ENCODE assay signal across 8 mouse cellular contexts in the genomic region with DNA sequence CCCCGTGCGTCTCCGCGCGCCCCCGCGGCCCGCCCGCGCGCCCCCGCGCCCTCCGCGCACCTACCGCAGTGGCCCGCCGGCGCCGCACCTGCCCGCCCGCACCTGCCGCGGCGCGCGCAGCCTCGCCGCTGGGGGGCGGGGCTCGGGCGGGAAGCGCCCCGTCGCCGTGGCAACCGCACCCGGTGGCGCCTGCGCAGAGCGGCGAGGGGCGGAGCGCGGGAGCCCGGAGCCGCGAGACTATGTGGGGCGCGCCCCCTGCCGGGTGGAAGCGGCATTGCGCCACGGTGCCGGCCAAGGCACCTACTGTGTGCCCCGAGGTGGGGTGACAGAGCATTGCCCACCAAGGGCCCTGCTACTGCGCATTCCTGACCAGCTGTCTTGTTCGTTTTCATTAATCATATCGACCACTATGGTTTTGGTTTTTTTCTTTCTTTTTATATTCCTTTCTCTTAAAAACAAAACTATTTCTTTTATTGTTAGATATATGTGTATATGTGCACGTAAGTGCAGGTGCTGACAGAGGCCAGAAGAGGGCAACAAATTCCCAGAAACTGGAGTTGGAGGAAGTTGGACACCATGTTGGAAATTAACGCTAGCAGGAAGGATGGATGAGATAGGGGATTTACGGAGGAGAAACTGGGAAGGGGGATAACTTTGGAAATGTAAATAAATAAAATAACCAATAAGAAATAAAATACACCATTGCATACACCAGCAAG. TPM values are rescaled to one million over a fixed set of nuclear protein-coding genes. Genes with fewer than 3 reads are reported as not detected.
DNase-seq lines count a peak whose midpoint lies in the region; ATAC-seq and TF ChIP-seq lines count a peak whose summit lies in the region.

A gene (minus strand): TSS at position 90 of the 719 bp plus-strand sequence.

- no peak within 1 kb of the TSS for H3K27ac ChIP-seq in thymus, adult 2 months (ENCODE audit: control insufficient read depth, insufficient read depth, low read length)
- H3K27ac ChIP-seq in embryonic fibroblast, embryonic 13.5 days (ENCODE audit: insufficient read depth, low read length), result no peak within 1 kb of the TSS
- 0 out of 2 replicates have a peak within 1 kb of the TSS, but pooled peaks have one; percentile 1 for H3K27ac ChIP-seq in heart, embryonic 13.5 days (replicated peaks)
- H3K27ac ChIP-seq in kidney, postnatal 0 days, result peak within 1 kb of the TSS; percentile 90
- H3K27ac ChIP-seq in liver, embryonic 11.5 days (ENCODE audit: low read depth, low read length), result peak within 1 kb of the TSS; percentile 77
- H3K27ac ChIP-seq in stomach, embryonic 16.5 days (ENCODE audit: low read length), result peak within 1 kb of the TSS; percentile 76

- H3K4me1 ChIP-seq in thymus, adult 2 months (replicated peaks; ENCODE audit: control insufficient read depth, insufficient read depth, low read length), result peaks cover 5% of the 10 kb centered on the region
- peaks cover 5% of the 10 kb centered on the region for H3K4me1 ChIP-seq in embryonic fibroblast, embryonic 13.5 days (ENCODE audit: control insufficient read depth, insufficient read depth, low read length)
- peaks cover 20% of the 10 kb centered on the region for H3K4me1 ChIP-seq in heart, embryonic 13.5 days
- H3K4me1 ChIP-seq in kidney, postnatal 0 days (replicated peaks; ENCODE audit: insufficient read depth, low read length), result peaks cover 25% of the 10 kb centered on the region; the same call in 1 of the 2 replicates
- H3K4me1 ChIP-seq in liver, embryonic 11.5 days (replicated peaks; ENCODE audit: control insufficient read depth, insufficient read depth, low read length), result peaks cover 22% of the 10 kb centered on the region
- H3K4me1 ChIP-seq in stomach, embryonic 16.5 days (ENCODE audit: control insufficient read depth, insufficient read depth, low read length), result peaks cover 38% of the 10 kb centered on the region

- peak; percentile 57; the same call in 1 of the 2 replicates for TF ChIP-seq CTCF in thymus, adult 2 months (IDR thresholded peaks at IDR 0.05; ENCODE audit: borderline replicate concordance, control insufficient read depth, extremely low read depth, insufficient read depth, low read length, poor library complexity)
- peak; percentile 72 for TF ChIP-seq CTCF in embryonic fibroblast, embryonic 13.5 days (IDR thresholded peaks at IDR 0.05; ENCODE audit: borderline replicate concordance, insufficient read depth, low read length)
- TF ChIP-seq CTCF in kidney, postnatal 0 days (IDR thresholded peaks at IDR 0.05; ENCODE audit: low read depth), result peak; percentile 77

- H3K79me2 ChIP-seq in myocyte (ENCODE audit: control insufficient read depth, insufficient read depth), result no peaks in the 10 kb centered on the region

- peak; percentile 57 for ATAC-seq in heart, embryonic 13.5 days (ENCODE audit: extremely low read depth, insufficient number of reproducible peaks, low FRiP score, low TSS enrichment)
- peak; percentile 50 for ATAC-seq in kidney, postnatal 0 days (replicated peaks; ENCODE audit: low FRiP score, low read depth)
- peak; percentile 59 for ATAC-seq in liver, embryonic 11.5 days (replicated peaks; ENCODE audit: low FRiP score)
- peak; percentile 57; the same call in 1 of the 2 replicates for ATAC-seq in stomach, embryonic 16.5 days (ENCODE audit: insufficient read depth, low FRiP score)

- peak within 1 kb of the TSS; percentile 0 for H3ac ChIP-seq in myocyte (ENCODE audit: control insufficient read depth, insufficient read length)

- H3K9me3 ChIP-seq in heart, embryonic 13.5 days, result no peaks in the 10 kb centered on the region
- no peaks in the 10 kb centered on the region for H3K9me3 ChIP-seq in kidney, postnatal 0 days (replicated peaks; ENCODE audit: low read length)
- no peaks in the 10 kb centered on the region for H3K9me3 ChIP-seq in liver, embryonic 11.5 days (ENCODE audit: control insufficient read depth, low read length)
- H3K9me3 ChIP-seq in stomach, embryonic 16.5 days (replicated peaks; ENCODE audit: control insufficient read depth, low read length), result no peaks in the 10 kb centered on the region

- H3K4me2 ChIP-seq in heart, embryonic 13.5 days, result peak within 1 kb of the TSS; percentile 99
- H3K4me2 ChIP-seq in kidney, postnatal 0 days (ENCODE audit: low read length), result peak within 1 kb of the TSS; percentile 98
- H3K4me2 ChIP-seq in liver, embryonic 11.5 days, result peak within 1 kb of the TSS; percentile 98
- H3K4me2 ChIP-seq in myocyte (ENCODE audit: low read depth), result peak within 1 kb of the TSS; percentile 76
- peak within 1 kb of the TSS; percentile 96 for H3K4me2 ChIP-seq in stomach, embryonic 16.5 days (ENCODE audit: low read depth, low read length)

- peak; percentile 33 for DNase-seq in thymus, adult 2 months
- no peak for DNase-seq in thymus, adult 18-20 months
- peak; percentile 66 for DNase-seq in kidney, postnatal 0 days (ENCODE audit: low spot score)
- DNase-seq in liver, embryonic 11.5 days (ENCODE audit: low spot score), result peak; percentile 68

- peak within 1 kb of the TSS; percentile 22 for H3K4me3 ChIP-seq in thymus, adult 2 months (ENCODE audit: control insufficient read depth, insufficient read depth, low read length)
- H3K4me3 ChIP-seq in embryonic fibroblast, embryonic 13.5 days (ENCODE audit: insufficient read depth, low read length), result peak within 1 kb of the TSS; percentile 49
- H3K4me3 ChIP-seq in heart, embryonic 13.5 days, result peak within 1 kb of the TSS; percentile 76
- peak within 1 kb of the TSS; percentile 74 for H3K4me3 ChIP-seq in kidney, postnatal 0 days (replicated peaks; ENCODE audit: low read depth, low read length)
- H3K4me3 ChIP-seq in liver, embryonic 11.5 days (ENCODE audit: low read depth, low read length), result peak within 1 kb of the TSS; percentile 68
- H3K4me3 ChIP-seq in myocyte, result peak within 1 kb of the TSS; percentile 17
- H3K4me3 ChIP-seq in stomach, embryonic 16.5 days (replicated peaks; ENCODE audit: low read length), result peak within 1 kb of the TSS; percentile 72

- peak within 1 kb of the TSS; percentile 81 for H3K9ac ChIP-seq in heart, embryonic 13.5 days
- H3K9ac ChIP-seq in kidney, postnatal 0 days (ENCODE audit: low read depth, low read length), result peak within 1 kb of the TSS; percentile 82
- H3K9ac ChIP-seq in liver, embryonic 11.5 days (ENCODE audit: low read depth, low read length), result peak within 1 kb of the TSS; percentile 60
- H3K9ac ChIP-seq in stomach, embryonic 16.5 days (ENCODE audit: low read length), result peak within 1 kb of the TSS; percentile 81

- no peak for TF ChIP-seq POLR2A in thymus, adult 2 months (IDR thresholded peaks at IDR 0.05; ENCODE audit: control insufficient read depth, extremely low read depth, insufficient read depth, low read length, poor library complexity)
- TF ChIP-seq POLR2A in embryonic fibroblast, embryonic 13.5 days (IDR thresholded peaks at IDR 0.05; ENCODE audit: low read depth, low read length), result no peak
- TF ChIP-seq POLR2A in myocyte (IDR thresholded peaks at IDR 0.05; ENCODE audit: insufficient read length, low read depth), result no peak

- 13% methylated on average over 60 of the region's 62 CpGs for WGBS in thymus, adult 2 months
- 11% methylated on average over 40 of the region's 62 CpGs for WGBS in heart, embryonic 13.5 days
- 13% methylated on average over 33 of the region's 62 CpGs for WGBS in kidney, postnatal 0 days
- WGBS in liver, embryonic 11.5 days, result 8% methylated on average over 58 of the region's 62 CpGs
- WGBS in stomach, embryonic 16.5 days, result 10% methylated on average over 49 of the region's 62 CpGs

- no peaks in the 10 kb centered on the region for H3K36me3 ChIP-seq in thymus, adult 2 months (ENCODE audit: control insufficient read depth, insufficient read depth, low read length)
- no peaks in the 10 kb centered on the region for H3K36me3 ChIP-seq in heart, embryonic 13.5 days
- no peaks in the 10 kb centered on the region for H3K36me3 ChIP-seq in kidney, postnatal 0 days (ENCODE audit: insufficient read depth, low read length)
- H3K36me3 ChIP-seq in liver, embryonic 11.5 days (ENCODE audit: control insufficient read depth, insufficient read depth, low read length), result no peaks in the 10 kb centered on the region
- H3K36me3 ChIP-seq in myocyte (ENCODE audit: control insufficient read depth, insufficient read depth), result no peaks in the 10 kb centered on the region
- no peaks in the 10 kb centered on the region for H3K36me3 ChIP-seq in stomach, embryonic 16.5 days (ENCODE audit: control insufficient read depth, insufficient read depth, low read length)

- no peaks in the 10 kb centered on the region for H3K27me3 ChIP-seq in thymus, adult 2 months (ENCODE audit: control insufficient read depth, insufficient read depth, low read length)
- H3K27me3 ChIP-seq in heart, embryonic 13.5 days (replicated peaks), result peaks cover 44% of the 10 kb centered on the region
- H3K27me3 ChIP-seq in kidney, postnatal 0 days (ENCODE audit: insufficient read depth, low read length), result no peaks in the 10 kb centered on the region
- H3K27me3 ChIP-seq in liver, embryonic 11.5 days (replicated peaks; ENCODE audit: control insufficient read depth, insufficient read depth, low read length), result peaks cover 22% of the 10 kb centered on the region
- no peaks in the 10 kb centered on the region for H3K27me3 ChIP-seq in myocyte (ENCODE audit: control insufficient read depth, insufficient read depth, insufficient read length)
- H3K27me3 ChIP-seq in stomach, embryonic 16.5 days (ENCODE audit: control insufficient read depth, insufficient read depth, low read length), result no peaks in the 10 kb centered on the region

TF ChIP-seq in myocyte, 11 proteins besides CTCF, POLR2A, EP300 and RAD21:
- TF ChIP-seq MYOD1 (IDR thresholded peaks at IDR 0.05; ENCODE audit: control insufficient read depth in 1 of 3, insufficient read length in 2 of 3, low read depth in 2 of 3) (peak in 1 of 3 experiments; percentile 55), MYOG (IDR thresholded peaks at IDR 0.05; ENCODE audit: control insufficient read depth in 1 of 3, insufficient read depth in 1 of 3, insufficient read length in 2 of 3, low read depth in 2 of 3) (no peak), MAX (IDR thresholded peaks at IDR 0.05; ENCODE audit: low read depth) (no peak), CEBPB (IDR thresholded peaks at IDR 0.05; ENCODE audit: insufficient read depth, poor library complexity, severe bottlenecking) (no peak), TCF12 (IDR thresholded peaks at IDR 0.05; ENCODE audit: insufficient read depth, poor library complexity, severe bottlenecking) (no peak), REST (IDR thresholded peaks at IDR 0.05; ENCODE audit: insufficient read depth, insufficient read length) (no peak)

RNA-seq across cellular contexts. Expression of the gene that starts here (rescaled TPM):
- 6.9 and 7.8 TPM in 2 replicates for polyA plus RNA-seq in thymus, adult 2 months (2012; rRNA removed)
- 29.0 and 38.4 TPM in 2 replicates for polyA plus RNA-seq in embryonic fibroblast, embryonic 13.5 days (2011; ENCODE audit: insufficient read length, low read depth, missing spikeins)
- polyA plus RNA-seq in heart, embryonic 13.5 days (2015; fragmentation: Nextera tagmentation; extraction: Ambion mirVana), result 14.4 and 14.8 TPM in 2 replicates
- 4.8 and 5.0 TPM in 2 replicates for polyA plus RNA-seq in kidney, postnatal 0 days (2015; fragmentation: Nextera tagmentation; extraction: Ambion mirVana)
- polyA plus RNA-seq in liver, embryonic 11.5 days (2014; fragmentation: Nextera tagmentation; extraction: Ambion mirVana), result 1.8 and 2.2 TPM in 2 replicates
- polyA plus RNA-seq in myocyte (2012; fragmentation: generic; extraction: Trizol), result 16.6 TPM
- 14.9 TPM in 2 replicates for polyA plus RNA-seq in stomach, embryonic 16.5 days (2015; fragmentation: Nextera tagmentation; extraction: Ambion mirVana)

Comparison
In these comparisons a context has a peak if more than half of its experiments do, and no peak if none do; other contexts are left out.
1. DNase-seq: peak in thymus, adult 2 months (single experiment), kidney, postnatal 0 days (single experiment) and liver, embryonic 11.5 days (single experiment); none in thymus, adult 18-20 months (0 of 2).
2. H3K27ac ChIP-seq: peak in heart, embryonic 13.5 days (single experiment), kidney, postnatal 0 days (single experiment), liver, embryonic 11.5 days (single experiment) and stomach, embryonic 16.5 days (single experiment); none in thymus, adult 2 months (single experiment) and embryonic fibroblast, embryonic 13.5 days (single experiment).
3. H3K4me3 ChIP-seq: peak in every context shown above with its lines; median percentile 76 in heart, embryonic 13.5 days; 74 in kidney, postnatal 0 days; 72 in stomach, embryonic 16.5 days; 68 in liver, embryonic 11.5 days; 49 in embryonic fibroblast, embryonic 13.5 days; 22 in thymus, adult 2 months; 17 in myocyte.
4. Peak in every context shown above with its lines, with median percentiles within 50 percentile points of each other: CTCF ChIP-seq, ATAC-seq, H3K4me2 ChIP-seq and H3K9ac ChIP-seq.